Mouse (Mus musculus) stomach, embryonic 14.5 days (tissue): ENCODE data around the gene Ly9. TPM values are rescaled to one million over a fixed set of nuclear protein-coding genes. Genes with fewer than 3 reads are reported as not detected.

Experiments used
- ATAC-seq: fragments of 200-750 bp; cut with Nextera tagmentation; 2 replicates; pipeline ENCODE4 v1.8.0; 2017; ENCODE audit warnings: low read depth, moderate TSS enrichment; ENCODE audit not compliant: insufficient number of reproducible peaks, insufficient read depth, low FRiP score
- H3K27ac ChIP-seq: fragments of 300-500 bp; sonication (generic); 2 replicates; pipeline ENCODE4 v1.5.1; 2014; ENCODE audit warnings: mild to moderate bottlenecking, low read length, moderate library complexity, mixed read lengths
- H3K27me3 ChIP-seq: fragments of 300-500 bp; sonication (generic); 2 replicates; pipeline ENCODE4 v1.6.1; 2014; ENCODE audit warnings: low read length, control low read depth, mixed read lengths; ENCODE audit not compliant: control insufficient read depth, insufficient read depth
- H3K36me3 ChIP-seq: fragments of 300-500 bp; sonication (generic); 2 replicates; pipeline ENCODE4 v1.6.1; 2014; ENCODE audit warnings: mild to moderate bottlenecking, control low read depth, low read length, moderate library complexity, mixed read lengths; ENCODE audit not compliant: control insufficient read depth, insufficient read depth
- H3K4me1 ChIP-seq: fragments of 300-500 bp; sonication (generic); 2 replicates; pipeline ENCODE4 v1.6.1; 2014; ENCODE audit warnings: low read length, control low read depth, mixed read lengths; ENCODE audit not compliant: control insufficient read depth, insufficient read depth
- H3K4me2 ChIP-seq: fragments of 300-500 bp; sonication (generic); replicated peaks from 2 replicates; pipeline ENCODE4 v1.6.1; 2014; ENCODE audit warnings: low read depth, low read length, control low read depth
- H3K4me3 ChIP-seq: fragments of 300-500 bp; sonication (generic); 2 replicates; pipeline ENCODE4 v1.5.1; 2014; ENCODE audit warnings: low read depth, low read length, control low read depth
- H3K9ac ChIP-seq: fragments of 300-500 bp; sonication (generic); replicated peaks from 2 replicates; pipeline ENCODE4 v1.6.1; 2014; ENCODE audit warnings: low read depth, mild to moderate bottlenecking, control low read depth, low read length, moderate library complexity, mixed read lengths
- H3K9me3 ChIP-seq: fragments of 300-500 bp; sonication (generic); 2 replicates; pipeline ENCODE4 v1.6.1; 2016; ENCODE audit warnings: low read depth, low read length, control low read depth; ENCODE audit not compliant: control insufficient read depth
- WGBS: fragments of 180-500 bp; shearing (Covaris S2); extraction: QIAGEN DNeasy Blood & Tissue Kit; methylation state at CpG from one replicate; pipeline ENCODE4 v1.1.7; 2014; 5-methylcytosine and 5-hydroxymethylcytosine counted together
- polyA plus RNA-seq: library from polyadenylated mRNA; unstranded; fragments of >200 nt; fragmentation: Nextera tagmentation; extraction: Ambion mirVana; gene quantifications from 2 replicates; pipeline ENCODE4 v1.2.1, GENCODE M21; 2014

The Ly9 gene
- not detected in 2 replicates for polyA plus RNA-seq

- Histone ChIP-seq H3K27me3 (no peaks in the 10 kb centered on the region), H3K27ac (no peak within 1 kb of the TSS), H3K9me3 (no peaks in the 10 kb centered on the region), H3K4me1 (no peaks in the 10 kb centered on the region), H3K4me3 (no peak within 1 kb of the TSS), H3K9ac (no peak within 1 kb of the TSS), H3K36me3 (no peaks in the 10 kb centered on the region), H3K4me2 (no peak within 1 kb of the TSS)
- no peak for ATAC-seq
- 75% methylated on average over 9 of the region's 9 CpGs for WGBS
Measured at GRCm38 (mm10) chr1:171607176-171607575, at the start of gene Ly9. Ly9 (minus strand) TSS chr1:171607410.

GRCm38 (mm10) chr1:171652734-171653133 lies 45.5 kb upstream of the Ly9 start, which contains the start of gene Slamf7:
Slamf7 (minus strand) TSS chr1:171653035.
- H3K4me1 ChIP-seq: no peaks in the 10 kb centered on the region
- H3K27ac ChIP-seq: no peak within 1 kb of the TSS
- H3K9ac ChIP-seq: no peak within 1 kb of the TSS
- H3K4me3 ChIP-seq: no peak within 1 kb of the TSS
- H3K9me3 ChIP-seq: no peaks in the 10 kb centered on the region
- H3K4me2 ChIP-seq: no peak within 1 kb of the TSS
- ATAC-seq: no peak
- 88% methylated on average over 5 of the region's 5 CpGs for WGBS
- H3K36me3 ChIP-seq: no peaks in the 10 kb centered on the region
- H3K27me3 ChIP-seq: no peaks in the 10 kb centered on the region

- Histone ChIP-seq H3K27ac (no peak overlapping the region), H3K36me3 (no peaks in the 10 kb centered on the region), H3K27me3 (no peaks in the 10 kb centered on the region), H3K9me3 (no peaks in the 10 kb centered on the region), H3K9ac (no peak overlapping the region), H3K4me3 (no peak overlapping the region), H3K4me2 (no peak overlapping the region), H3K4me1 (no peaks in the 10 kb centered on the region)
- WGBS: 68% methylated on average over 8 of the region's 8 CpGs
- no peak for ATAC-seq
Measured at GRCm38 (mm10) chr1:171648840-171649239, 41.6 kb upstream of the Ly9 start.

DNA sequence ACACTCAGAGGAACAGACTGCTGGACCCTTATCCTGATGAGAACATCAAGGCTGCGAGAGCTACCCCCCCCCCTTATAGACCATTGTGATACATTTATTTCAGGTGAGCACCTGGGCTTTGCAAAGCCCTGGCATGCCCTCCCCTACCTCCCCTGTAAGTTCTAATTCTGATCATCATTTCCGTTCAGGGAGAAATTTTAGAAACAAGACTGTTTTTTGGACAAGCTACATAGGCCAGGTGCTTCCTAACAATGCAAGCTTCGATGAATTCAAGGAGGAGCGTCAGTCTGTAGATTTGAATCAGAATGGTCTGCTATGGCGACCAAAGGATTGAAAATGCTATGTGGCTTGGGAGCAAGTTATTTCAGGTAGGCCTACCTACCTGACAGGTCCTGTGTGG lies 40.5 kb upstream of the Ly9 start:
- Histone ChIP-seq H3K4me2 (no peak overlapping the region), H3K4me3 (no peak overlapping the region), H3K9ac (no peak overlapping the region), H3K4me1 (no peaks in the 10 kb centered on the region), H3K9me3 (no peaks in the 10 kb centered on the region), H3K27me3 (no peaks in the 10 kb centered on the region), H3K27ac (no peak overlapping the region), H3K36me3 (no peaks in the 10 kb centered on the region)
- ATAC-seq: no peak
- 84% methylated on average over 5 of the region's 5 CpGs for WGBS

- ATAC-seq: no peak
- Histone ChIP-seq H3K9me3 (no peaks in the 10 kb centered on the region), H3K4me2 (no peak overlapping the region), H3K36me3 (no peaks in the 10 kb centered on the region), H3K27ac (no peak overlapping the region), H3K4me1 (no peaks in the 10 kb centered on the region), H3K4me3 (no peak overlapping the region), H3K9ac (no peak overlapping the region), H3K27me3 (no peaks in the 10 kb centered on the region)
- 64% methylated on average over 5 of the region's 5 CpGs for WGBS
Measured at GRCm38 (mm10) chr1:171646429-171646940, 39.3 kb upstream of the Ly9 start.

DNA sequence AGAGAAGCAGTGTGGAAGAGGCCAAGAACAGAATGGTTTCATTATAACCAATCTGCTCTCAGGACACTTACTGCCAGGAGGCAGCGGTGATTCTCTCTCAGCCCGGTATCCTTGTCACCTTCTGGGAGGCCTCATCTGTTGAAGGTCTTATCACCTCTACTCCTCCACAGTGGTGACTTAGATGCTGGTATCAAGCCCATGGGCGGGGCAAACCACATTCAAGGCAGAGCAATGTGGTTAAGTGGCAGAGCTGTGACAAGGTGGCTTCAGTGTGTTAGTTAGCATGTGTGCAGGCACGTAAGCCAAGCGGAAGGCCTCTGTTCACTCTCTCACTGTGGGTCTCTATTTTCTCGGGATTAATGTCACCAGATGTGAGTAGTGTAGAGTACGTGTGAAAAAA lies 36.4 kb upstream of the Ly9 start:
- H3K4me3 ChIP-seq: no peak overlapping the region
- ATAC-seq: no peak
- WGBS: 72% methylated on average over 7 of the region's 7 CpGs
- H3K27ac ChIP-seq: no peak overlapping the region
- no peak overlapping the region for H3K9ac ChIP-seq
- no peaks in the 10 kb centered on the region for H3K4me1 ChIP-seq
- H3K4me2 ChIP-seq: no peak overlapping the region
- no peaks in the 10 kb centered on the region for H3K36me3 ChIP-seq
- no peaks in the 10 kb centered on the region for H3K9me3 ChIP-seq
- H3K27me3 ChIP-seq: no peaks in the 10 kb centered on the region

- Histone ChIP-seq H3K27ac (no peak overlapping the region), H3K4me2 (no peak overlapping the region), H3K9ac (no peak overlapping the region), H3K4me1 (no peaks in the 10 kb centered on the region), H3K4me3 (no peak overlapping the region), H3K9me3 (no peaks in the 10 kb centered on the region), H3K27me3 (no peaks in the 10 kb centered on the region), H3K36me3 (no peaks in the 10 kb centered on the region)
- 96% methylated on average over 6 of the region's 6 CpGs for WGBS
- no peak for ATAC-seq
Measured at GRCm38 (mm10) chr1:171640796-171641195, 33.6 kb upstream of the Ly9 start.

- no peaks in the 10 kb centered on the region for H3K9me3 ChIP-seq
- WGBS: 66% methylated on average over 2 of the region's 2 CpGs
- no peaks in the 10 kb centered on the region for H3K27me3 ChIP-seq
- H3K4me2 ChIP-seq: no peak overlapping the region
- H3K4me1 ChIP-seq: no peaks in the 10 kb centered on the region
- H3K4me3 ChIP-seq: no peak overlapping the region
- ATAC-seq: no peak
- no peak overlapping the region for H3K9ac ChIP-seq
- H3K36me3 ChIP-seq: no peaks in the 10 kb centered on the region
- no peak overlapping the region for H3K27ac ChIP-seq
Measured at GRCm38 (mm10) chr1:171638686-171639085, 31.5 kb upstream of the Ly9 start.

- no peaks in the 10 kb centered on the region for H3K27me3 ChIP-seq
- H3K27ac ChIP-seq: no peak overlapping the region
- H3K9me3 ChIP-seq: no peaks in the 10 kb centered on the region
- no peaks in the 10 kb centered on the region for H3K4me1 ChIP-seq
- WGBS: 78% methylated on average over 8 of the region's 8 CpGs
- no peak overlapping the region for H3K9ac ChIP-seq
- ATAC-seq: no peak
- no peak overlapping the region for H3K4me3 ChIP-seq
- no peak overlapping the region for H3K4me2 ChIP-seq
- H3K36me3 ChIP-seq: no peaks in the 10 kb centered on the region
Measured at GRCm38 (mm10) chr1:171637101-171637500, 29.9 kb upstream of the Ly9 start.
